Mouse (Mus musculus) gastrocnemius, postnatal 14 days (tissue): ENCODE results near the gene Slc4a3. TPM values are rescaled to one million over a fixed set of nuclear protein-coding genes. Genes with fewer than 3 reads are reported as not detected.

ENCODE experiments used
- DNase-seq: peaks from one replicate; pipeline ENCODE4 v3.0.0; 2021; ENCODE audit warnings: mixed read lengths
- intact Hi-C: fragments of 180-260 bp; cut with DNase I; formaldehyde crosslinking; loops from one replicate; pipeline ENCODE4 v1.15.1; 2025; ENCODE audit warnings: low total_unique reads
- long read RNA-seq, 2 experiments: library from polyadenylated mRNA; stranded (forward); transcript quantifications; one replicate each; pipeline ENCODE4 v2.0.0; 2021
- total RNA-seq, 2 experiments: library from RNA; stranded (reverse); gene quantifications; 2 replicates each; pipeline ENCODE4 v1.2.3; 2021

Gene Slc4a3
- total RNA-seq, result 1 to 10 TPM; 5.2 to 6.2 TPM
- long read RNA-seq, experiment 1, partial matches to known transcripts, result 4 of 7 reads
- long read RNA-seq, experiment 1, other reads (novel, unspliced or antisense), result 3 of 7 reads
- long read RNA-seq, experiment 2, full-length matches to known transcripts, result 1 of 6 reads
- long read RNA-seq, experiment 2, partial matches to known transcripts, result 2 of 6 reads
- long read RNA-seq, experiment 2, other reads (novel, unspliced or antisense), result 3 of 6 reads

DNA sequence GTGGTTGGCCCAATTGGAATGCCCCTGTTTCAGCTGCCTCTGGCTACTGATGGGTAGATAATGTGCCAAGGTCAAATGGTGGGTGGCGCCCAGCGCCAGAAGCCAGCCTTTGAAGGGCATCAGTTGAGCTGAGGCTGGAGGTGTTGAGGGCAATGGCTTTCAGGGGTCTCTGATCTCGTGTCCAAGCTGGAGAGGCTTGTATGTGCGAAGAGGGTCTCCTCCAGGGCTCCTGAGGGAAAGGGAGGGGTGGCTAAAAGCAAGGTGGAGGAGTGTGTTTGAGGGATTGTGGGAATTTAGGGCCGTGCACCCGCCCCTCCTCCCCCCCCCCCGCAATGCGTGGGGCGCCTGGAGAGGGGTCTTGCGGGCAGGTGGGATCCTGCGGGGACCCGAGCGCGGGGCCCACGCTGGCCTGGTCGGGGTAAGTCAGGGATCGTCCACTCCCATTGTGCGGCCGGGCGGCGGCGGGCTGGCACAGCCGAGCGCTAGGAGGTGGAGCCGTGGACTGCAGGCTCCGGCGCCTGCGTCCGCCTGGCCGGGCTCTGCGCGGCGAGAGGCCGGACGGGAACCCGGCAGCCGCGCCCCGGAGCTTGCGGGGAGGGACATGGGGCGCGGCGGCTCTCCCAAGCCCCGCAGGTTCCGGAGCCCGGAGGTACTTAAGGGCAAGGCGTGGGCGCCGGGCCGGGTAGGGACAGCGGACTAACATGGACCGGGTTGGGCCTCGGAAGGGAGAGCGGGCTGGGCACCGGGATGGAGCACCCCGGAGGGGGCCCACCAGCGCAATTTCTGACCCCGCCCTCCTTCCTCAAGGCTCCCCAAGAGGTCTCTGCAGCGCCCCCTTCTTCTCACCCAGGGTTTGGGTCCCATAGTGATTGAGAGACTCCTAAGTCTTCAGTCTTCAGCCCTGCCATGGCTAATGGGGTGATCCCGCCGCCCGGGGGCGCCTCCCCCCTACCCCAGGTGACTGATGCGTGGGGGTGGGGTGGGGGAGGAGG is at the start of gene Slc4a3:
Gene Slc4a3 (plus strand): TSS at position 302 of the 992 bp plus-strand sequence.
- peak; percentile 76 for DNase-seq
- intact Hi-C loops, result no loop called here

DNA sequence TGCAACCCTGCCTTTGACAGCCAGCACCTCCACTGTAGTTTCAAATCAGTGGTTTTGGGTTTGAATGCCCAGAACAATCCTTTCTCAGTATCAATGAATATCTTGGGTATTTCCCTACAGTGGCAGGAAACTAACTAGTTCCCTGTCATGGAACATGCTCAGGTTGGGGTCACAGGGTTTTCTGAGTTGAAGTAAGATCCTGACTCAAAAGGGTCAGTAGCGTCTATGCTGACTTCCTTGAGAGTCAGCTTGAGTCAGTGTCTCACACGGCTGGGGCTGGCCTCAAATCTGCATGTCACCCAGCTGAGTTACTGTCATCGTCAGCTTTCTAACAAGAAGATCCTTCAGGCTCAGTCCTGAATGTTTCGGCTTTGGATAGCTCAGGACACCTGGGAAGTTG is 47.2 kb upstream of the Slc4a3 start:
- no peak for DNase-seq
- intact Hi-C loops, result no loop called here

DNA sequence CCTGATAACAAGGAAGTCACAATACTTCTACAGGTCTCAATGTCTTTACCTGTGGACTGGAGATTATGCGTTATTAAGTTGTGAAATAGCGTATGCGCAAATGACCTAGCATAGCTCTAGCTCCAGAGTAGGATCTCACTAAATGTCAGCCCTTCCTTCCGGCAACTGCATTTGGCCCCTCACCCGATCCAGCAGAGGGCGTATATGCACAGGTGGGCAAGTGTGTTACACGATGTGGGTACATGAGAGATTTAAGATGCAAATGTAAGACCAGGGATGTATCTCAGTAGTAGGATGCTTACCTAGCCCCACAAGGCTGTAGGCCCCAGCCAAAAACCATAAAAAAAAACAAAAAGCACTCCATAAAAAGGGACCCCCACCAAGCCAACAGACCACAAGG is 46.6 kb upstream of the Slc4a3 start:
- intact Hi-C loops, result no loop called here
- no peak for DNase-seq

DNA sequence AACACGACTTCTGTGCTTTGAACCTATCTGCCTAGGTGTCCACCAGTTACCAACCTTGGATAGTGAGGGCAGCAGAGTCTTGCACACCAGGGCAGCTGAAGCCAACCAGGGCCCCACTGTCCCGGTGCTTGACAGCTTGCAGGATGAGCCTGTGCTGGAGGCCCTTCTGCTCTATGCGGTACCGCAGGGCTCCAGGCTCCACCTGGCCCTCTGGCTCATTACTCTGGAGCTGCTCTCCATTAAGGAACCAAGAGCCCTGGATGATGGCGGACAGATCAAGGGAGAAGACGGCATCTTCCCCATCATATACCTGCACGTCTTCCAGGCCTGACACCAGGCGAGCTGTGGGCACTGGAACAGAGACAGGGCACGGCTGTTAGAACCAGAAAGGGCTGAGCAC is 44.2 kb upstream of the Slc4a3 start:
- DNase-seq, result no peak
- intact Hi-C loops, result no loop called here

DNA sequence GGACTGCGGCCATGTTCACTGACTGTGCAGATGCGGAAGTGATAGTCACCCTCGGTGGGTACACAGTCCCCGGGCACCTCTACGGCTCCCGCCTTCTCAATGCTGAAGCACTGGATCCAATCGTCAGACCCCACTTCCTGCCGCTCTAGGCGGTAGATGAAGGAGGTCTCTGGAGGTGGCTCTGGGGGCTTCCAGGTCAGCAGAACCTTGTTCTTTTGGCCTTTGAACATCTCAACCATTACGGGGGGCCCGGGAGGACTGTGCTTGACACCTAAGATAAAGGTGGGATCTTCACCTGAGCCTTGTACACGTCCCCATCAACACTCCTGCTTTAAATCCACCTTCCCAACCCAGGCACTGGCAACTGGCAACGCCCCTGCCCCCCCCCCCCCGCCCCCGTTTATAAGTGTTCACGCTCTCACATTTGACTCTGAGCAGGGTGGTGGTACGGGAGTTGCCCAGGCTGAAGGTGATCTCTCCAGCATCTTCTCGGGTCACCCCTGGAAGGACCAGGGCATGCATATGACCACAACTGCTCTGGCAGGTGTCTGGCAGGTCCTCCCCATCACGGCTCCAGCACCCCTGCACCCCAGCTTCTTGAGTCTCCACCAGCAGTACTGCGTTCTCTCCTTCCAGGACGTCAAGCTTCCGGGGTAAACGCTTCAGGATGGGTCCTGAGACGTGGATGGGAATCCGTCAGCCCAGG is 43.0 kb upstream of the Slc4a3 start:
- intact Hi-C loops, result no loop called here
- DNase-seq, result no peak

DNA sequence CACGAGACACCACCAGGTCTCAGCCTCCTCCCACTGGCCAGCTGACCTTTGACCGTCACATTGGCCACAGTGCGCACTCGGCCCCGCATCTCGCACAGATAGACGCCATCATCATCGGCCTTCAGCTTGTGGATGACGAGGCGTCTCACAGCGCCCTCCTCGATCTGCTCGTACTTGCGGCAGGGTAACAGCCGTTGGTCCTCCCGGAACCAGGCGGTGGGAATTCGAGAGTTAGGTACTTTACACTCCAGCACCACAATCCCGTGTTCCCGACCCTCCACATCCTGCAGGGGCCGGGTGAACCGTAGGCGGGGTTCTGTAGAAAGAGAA is 42.5 kb upstream of the Slc4a3 start:
- intact Hi-C loops, result no loop called here
- no peak for DNase-seq

DNA sequence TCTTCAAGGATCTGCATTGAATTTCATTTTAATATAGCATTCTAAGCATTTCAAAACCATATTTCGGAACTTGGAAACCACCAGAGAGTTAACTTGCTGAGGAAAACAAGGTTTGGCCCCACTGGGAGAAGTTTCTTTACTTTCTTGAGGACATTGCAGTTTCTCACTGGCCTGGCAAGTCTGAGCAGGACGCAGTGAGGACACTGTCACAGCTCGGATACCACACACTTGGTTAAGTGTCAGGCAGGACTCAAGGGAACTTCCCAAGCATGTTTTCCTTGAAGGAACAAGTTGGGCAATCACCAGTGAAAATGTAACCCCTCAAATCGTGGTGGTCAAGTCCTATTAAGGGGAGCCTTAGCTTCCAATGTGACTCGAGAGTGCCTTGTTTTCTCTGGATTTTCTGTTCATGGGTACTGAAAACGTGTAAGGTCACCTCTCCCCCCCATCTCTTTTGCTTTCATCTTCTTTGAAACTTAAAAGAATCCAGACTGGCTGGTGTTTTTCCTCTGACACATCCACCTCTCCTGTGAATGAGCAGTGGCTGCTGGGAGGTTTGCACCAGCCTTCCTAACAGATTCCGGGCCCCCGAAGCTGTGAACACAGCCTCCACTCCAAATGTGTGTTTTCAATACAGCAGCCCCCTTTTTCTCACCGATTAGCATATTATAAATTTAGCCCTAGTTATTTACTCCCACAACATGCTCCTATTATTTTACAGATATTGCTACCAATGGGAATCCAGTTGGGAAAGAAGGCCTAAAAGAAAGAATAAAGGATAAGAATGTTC is 41.6 kb upstream of the Slc4a3 start:
- intact Hi-C loops, result no loop called here
- DNase-seq, result no peak

DNA sequence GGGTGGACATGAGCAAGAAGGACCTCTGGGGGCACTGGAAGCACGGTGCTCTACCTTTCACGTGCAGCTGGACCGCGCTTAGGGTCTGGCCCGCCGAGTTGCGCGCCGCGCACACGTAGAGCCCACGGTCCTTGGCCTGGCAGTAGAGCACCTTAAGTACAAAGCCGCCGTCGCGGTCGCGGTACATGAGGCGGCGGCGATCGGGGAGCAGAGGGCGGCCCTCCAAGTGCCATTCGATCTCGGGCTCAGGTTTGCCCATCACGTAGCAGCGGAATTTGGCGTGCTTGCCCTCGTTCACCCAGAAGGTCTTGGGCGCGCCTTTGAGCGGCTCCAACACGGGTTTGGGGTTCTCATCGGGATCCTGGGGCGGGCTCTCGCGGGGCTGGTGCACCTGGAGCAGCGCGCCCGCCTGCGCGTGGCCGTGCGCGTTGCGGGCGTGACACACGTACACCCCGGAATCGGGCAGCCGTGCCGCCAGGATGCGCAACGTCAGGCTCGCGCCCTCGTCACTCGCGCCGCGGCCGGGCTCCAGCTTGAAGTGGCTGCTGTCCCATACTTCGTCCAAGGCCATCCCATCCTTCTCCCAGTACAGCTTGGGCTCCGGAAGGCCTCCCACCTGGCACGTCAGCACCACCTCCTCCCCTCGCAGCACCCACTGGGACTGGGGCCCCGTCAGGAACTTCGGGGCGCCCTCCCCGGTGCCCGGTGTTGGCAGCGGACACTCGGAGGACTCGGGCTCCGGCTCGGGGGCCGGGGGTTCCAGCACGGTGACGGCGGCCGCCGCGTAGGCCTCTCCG is 40.7 kb upstream of the Slc4a3 start:
- DNase-seq, result peak; percentile 80
- intact Hi-C loops, result no loop called here

DNA sequence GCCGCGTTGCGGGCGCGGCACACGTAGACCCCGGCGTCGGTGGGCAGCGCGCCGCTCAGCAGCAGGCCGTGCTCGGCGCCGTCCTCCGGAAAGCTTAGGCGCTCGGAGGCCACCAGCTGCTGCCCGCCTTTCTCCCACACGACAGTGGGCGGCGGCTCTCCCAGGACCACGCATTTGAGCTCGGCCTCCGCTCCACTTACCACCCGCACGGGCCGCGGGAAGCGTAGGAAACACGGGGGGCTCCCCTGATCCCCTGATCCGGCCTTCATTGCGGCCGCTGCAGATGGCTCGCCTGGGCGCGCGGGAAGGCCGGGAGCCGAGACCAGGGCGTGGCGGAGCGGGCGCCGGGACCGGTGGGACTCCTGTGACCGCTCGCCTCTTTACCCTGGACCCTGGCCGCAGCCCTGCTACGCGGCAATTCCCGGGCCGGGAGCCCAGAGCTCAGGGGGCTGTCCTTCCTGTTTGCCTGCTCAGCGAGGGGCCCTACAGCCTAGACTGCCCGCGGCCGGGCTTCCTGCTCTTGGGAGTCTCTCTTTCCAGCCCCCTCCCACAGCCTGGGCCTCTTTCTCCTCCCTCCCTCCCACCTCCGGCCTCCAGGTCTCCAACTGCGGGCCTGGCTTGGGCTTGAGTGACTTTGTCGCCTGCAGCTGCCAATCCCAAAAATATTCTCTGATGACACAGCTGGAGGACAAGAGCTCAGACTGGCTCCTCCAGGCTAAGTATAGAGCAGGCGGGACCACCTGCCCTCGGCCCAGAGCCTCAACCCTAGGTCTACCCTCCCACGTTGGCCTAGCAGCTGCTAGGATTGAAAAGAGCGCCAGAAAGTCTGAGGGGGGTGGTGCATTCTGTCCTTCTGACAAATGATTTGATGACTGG is 39.9 kb upstream of the Slc4a3 start, which contains the start of gene Obsl1:
Gene Obsl1 (minus strand): TSS at position 497 of the 876 bp plus-strand sequence.
- intact Hi-C loops, result no loop called here
- peak; percentile 87 for DNase-seq

DNA sequence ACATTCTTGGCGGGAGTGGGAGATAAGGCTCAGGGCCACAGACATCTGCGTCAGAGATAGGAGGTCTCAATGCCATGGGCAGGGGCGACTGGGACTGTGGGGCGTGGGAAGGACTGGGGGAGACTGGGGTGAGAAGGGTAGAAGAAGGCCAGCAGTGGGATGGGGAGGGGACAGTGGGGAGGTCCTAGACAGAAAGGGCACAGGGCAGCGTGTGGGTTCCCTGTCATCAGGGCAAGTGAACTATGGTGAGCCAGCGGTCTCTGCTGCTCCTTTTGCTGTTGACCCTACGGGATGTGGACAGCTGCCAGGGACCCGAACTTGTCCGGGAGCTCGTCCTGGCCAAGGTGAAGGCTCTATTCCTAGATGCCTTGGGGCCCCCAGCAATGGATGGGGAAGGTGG is 39.1 kb upstream of the Slc4a3 start, which contains the start of gene Inha:
Gene Inha (plus strand): TSS at position 72 of the 400 bp plus-strand sequence.
- no peak for DNase-seq
- intact Hi-C loops, result no loop called here

DNA sequence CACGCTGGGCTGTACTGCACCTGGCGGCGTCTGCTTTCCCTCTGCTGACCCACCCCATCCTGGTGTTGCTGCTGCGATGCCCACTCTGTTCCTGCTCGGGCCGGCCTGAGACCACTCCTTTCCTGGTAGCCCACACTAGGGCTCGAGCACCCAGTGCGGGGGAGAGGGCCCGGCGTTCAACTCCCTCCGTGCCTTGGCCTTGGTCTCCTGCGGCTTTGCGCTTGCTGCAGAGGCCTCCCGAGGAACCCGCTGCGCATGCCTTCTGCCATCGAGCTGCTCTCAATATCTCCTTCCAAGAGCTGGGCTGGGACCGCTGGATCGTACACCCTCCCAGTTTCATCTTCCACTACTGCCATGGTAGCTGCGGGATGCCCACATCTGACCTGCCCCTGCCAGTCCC is 36.5 kb upstream of the Slc4a3 start:
- intact Hi-C loops, result no loop called here
- DNase-seq, result no peak

DNA sequence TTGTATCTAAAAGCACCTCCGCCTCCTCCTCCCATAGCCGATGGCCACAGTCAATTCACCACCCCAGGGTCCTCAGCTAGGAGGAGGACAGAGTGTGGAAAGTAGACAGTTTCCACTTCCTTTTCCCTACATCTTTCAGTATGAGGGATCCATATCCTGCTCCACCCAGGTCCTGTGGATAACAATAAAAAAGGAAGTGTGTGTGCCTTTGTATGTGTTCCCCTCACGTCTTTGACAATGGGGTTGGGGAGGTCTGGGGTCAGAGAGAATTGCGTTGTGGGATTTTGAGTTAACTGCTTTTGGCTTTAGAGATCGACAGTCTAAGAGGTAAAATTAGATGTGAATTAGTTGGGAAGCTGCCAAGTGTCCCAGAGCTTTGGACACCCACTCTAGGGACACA is 35.9 kb upstream of the Slc4a3 start:
- DNase-seq, result no peak
- intact Hi-C loops, result no loop called here

DNA sequence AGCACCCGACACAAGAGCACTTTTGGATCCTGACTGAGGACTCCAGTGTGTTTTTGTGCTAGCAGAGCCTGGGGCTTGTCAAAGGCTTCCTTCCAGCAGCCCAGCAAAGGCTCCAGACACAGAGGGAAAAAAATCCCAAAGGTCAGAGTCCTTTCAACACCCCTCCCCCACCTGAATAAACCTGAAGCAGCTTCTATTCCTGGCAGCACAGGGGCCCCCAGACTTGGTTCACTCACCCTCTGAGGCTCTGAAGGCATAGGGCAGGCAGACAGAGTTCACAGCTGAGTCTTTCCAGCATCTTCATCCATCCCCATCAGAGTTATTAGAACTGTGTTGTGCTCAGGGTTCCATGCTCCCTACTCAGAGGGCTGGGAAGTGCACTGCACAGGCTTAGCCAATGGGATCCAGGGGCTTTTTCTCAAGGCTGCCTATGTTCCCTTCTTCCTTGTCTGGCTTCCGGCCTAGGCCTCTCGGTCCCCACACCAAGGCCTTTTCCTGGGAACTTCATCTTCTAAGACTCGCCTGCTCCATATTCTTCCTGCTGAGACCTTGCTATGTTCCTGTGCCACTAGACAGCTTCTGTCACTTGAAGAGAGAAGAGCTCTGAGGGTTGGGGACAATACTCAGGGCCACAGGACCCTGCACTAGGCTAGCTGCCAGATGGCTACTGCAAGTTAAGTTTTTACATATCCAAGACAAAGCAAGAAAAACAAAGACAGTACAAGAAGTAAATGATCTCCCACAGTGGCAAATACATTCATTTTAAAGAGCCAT is 34.4 kb upstream of the Slc4a3 start:
- intact Hi-C loops, result no loop called here
- no peak for DNase-seq

DNA sequence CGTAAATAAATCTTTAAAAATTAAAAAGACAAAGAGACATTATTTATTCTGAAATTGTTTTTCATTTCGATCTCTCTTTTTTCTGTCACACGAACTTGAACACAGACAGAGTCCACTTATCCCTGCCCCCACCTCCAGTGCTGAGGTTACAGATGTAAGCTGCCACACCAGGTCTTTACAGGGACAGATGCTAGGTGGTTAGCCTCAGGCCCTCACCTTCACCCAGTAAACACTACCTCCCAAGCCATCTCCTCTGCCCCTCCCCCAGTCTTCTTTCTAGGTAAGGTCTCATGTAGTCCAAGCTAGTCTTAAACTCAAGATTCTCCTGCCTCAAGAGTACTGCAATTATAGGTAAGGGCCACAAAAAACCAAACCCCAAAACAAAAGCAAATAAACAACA is 33.5 kb upstream of the Slc4a3 start:
- intact Hi-C loops, result no loop called here
- no peak for DNase-seq

DNA sequence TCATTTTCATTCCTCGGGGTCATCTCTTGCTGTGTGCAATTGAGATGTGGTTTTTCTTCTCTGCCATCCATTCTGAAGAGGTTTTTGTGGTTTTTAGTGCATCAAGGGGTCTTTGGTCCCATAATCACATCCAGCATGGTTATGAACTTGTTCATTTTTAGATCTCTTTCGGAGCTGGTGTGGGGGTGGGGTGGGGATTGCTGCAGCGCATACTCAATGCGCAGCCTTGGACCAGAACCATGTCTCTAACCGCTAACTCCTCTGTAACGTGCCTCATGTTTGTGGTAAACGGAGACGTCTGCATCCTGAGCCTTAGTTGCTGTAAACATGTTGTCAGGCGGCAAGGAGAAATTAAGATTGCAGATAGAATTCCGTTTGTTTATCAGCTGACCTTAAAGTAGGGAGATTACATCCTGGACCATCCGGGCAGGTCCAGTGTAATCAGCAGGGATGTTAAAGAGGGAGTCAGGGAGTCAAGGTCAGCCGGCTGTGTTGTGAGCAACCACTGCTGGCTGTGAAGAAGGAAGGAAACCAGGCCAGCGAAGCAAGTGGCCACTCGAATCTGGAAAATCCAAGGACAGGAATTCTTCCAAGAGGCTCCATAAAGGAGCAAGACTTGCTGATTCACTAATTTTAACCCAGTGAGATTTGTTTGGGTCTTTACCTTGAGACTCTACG is 29.2 kb upstream of the Slc4a3 start:
- no peak for DNase-seq

DNA sequence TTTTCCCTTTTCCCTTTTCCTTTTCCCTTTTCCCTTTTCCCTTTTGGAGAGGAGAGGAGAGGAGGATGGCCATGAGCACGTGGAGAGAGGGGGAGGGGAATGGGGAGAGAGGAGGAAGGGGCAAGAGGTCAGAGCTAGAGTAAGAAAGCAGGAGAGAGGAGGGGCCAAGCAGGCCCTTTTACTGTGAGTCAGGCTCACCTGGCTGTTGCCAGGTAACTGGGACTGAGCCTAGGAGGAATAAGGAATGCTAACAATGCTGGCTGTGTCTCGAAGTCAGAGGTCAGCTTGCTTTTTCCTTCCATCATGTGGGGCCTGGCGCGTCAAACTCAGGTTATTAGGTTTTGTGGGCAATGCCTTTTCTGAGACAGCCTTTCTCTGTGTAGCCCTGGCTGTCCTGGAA is 28.1 kb upstream of the Slc4a3 start:
- intact Hi-C loops, result no loop called here
- no peak for DNase-seq

More for the DNA sequence above, 29.2 kb upstream of the Slc4a3 start:
- intact Hi-C loops, result no loop called here

DNA sequence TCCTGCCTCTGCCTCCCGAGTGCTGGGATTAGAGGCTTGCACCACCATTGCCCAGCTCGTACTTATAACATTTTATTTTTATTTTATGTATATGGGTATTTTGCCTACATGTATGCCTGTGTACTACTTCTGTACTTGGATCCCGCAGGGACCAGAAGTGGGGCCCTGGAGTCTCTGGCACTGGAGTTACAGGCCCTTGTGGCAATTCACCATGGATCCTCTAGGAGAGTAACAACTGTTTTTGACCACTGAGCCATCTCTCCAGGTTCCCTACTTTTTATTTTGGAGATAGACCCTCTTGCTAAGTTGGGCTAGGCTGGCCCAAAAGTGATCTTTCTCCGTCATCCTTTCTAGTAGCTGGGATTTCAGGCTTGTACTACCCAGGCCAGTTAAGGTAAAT is 27.6 kb upstream of the Slc4a3 start:
- intact Hi-C loops, result no loop called here
- no peak for DNase-seq
